Mouse (Mus musculus) stomach, postnatal 0 days (tissue): Measurements from ENCODE around the gene Dock7. TPM values are rescaled to one million over a fixed set of nuclear protein-coding genes. Genes with fewer than 3 reads are reported as not detected.
A peak's percentile ranks its signal among the peaks of the same experiment; 100 is the strongest.

Source experiments
- ATAC-seq: fragments of 200-750 bp; cut with Nextera tagmentation; 2 replicates; pipeline ENCODE4 v1.8.0; 2017; ENCODE audit not compliant: low FRiP score, low TSS enrichment
- DNase-seq: peaks from one replicate; pipeline ENCODE4 v3.0.0-alpha.2; 2016; ENCODE audit warnings: low spot score
- H3K27ac ChIP-seq: fragments of 300-500 bp; sonication (generic); replicated peaks from 2 replicates; pipeline ENCODE4 v1.5.1; 2014; ENCODE audit warnings: mild to moderate bottlenecking, control low read depth
- H3K27me3 ChIP-seq: fragments of 300-500 bp; sonication (generic); 2 replicates; pipeline ENCODE4 v1.6.1; 2014; ENCODE audit warnings: low read length; ENCODE audit not compliant: control insufficient read depth, insufficient read depth
- H3K36me3 ChIP-seq: fragments of 300-500 bp; sonication (generic); 2 replicates; pipeline ENCODE4 v1.6.1; 2014; ENCODE audit warnings: low read length, mixed read lengths; ENCODE audit not compliant: control insufficient read depth, insufficient read depth
- H3K4me1 ChIP-seq: fragments of 300-500 bp; sonication (generic); replicated peaks from 2 replicates; pipeline ENCODE4 v1.6.1; 2014; ENCODE audit warnings: antibody characterized with exemption; ENCODE audit not compliant: control insufficient read depth, insufficient read depth
- H3K4me2 ChIP-seq: fragments of 300-500 bp; sonication (generic); replicated peaks from 2 replicates; pipeline ENCODE4 v1.6.1; 2014; ENCODE audit warnings: low read depth, mild to moderate bottlenecking, control low read depth, moderate library complexity
- H3K4me3 ChIP-seq: fragments of 300-500 bp; sonication (generic); 2 replicates; pipeline ENCODE4 v1.5.1; 2014; ENCODE audit warnings: low read depth, low read length, control low read depth
- H3K9ac ChIP-seq: fragments of 300-500 bp; sonication (generic); 2 replicates; pipeline ENCODE4 v1.6.1; 2014; ENCODE audit warnings: mild to moderate bottlenecking, low read length, control low read depth, mixed read lengths
- H3K9me3 ChIP-seq: fragments of 300-500 bp; sonication (generic); 2 replicates; pipeline ENCODE4 v1.6.1; 2016; ENCODE audit warnings: low read length; ENCODE audit not compliant: control insufficient read depth
- CTCF ChIP-seq: IDR thresholded peaks from 2 replicates; pipeline ENCODE4 v1.5.1; 2016; ENCODE audit warnings: antibody characterized with exemption, low read depth, mild to moderate bottlenecking, moderate library complexity
- EP300 ChIP-seq: optimal IDR thresholded peaks from 2 replicates; pipeline ENCODE3; 2016; ENCODE audit warnings: antibody characterized with exemption
- WGBS: fragments of 180-500 bp; shearing (Covaris S2); extraction: QIAGEN DNeasy Blood & Tissue Kit; methylation state at CpG from one replicate; pipeline ENCODE4 v1.1.7; 2014; 5-methylcytosine and 5-hydroxymethylcytosine counted together
- polyA plus RNA-seq: library from polyadenylated mRNA; unstranded; fragments of >200 nt; fragmentation: Nextera tagmentation; extraction: Ambion mirVana; gene quantifications from 2 replicates; pipeline ENCODE4 v1.2.1, GENCODE M21; 2015

Gene Dock7
- polyA plus RNA-seq, 1 experiment from 2014 or later: 19.1 TPM

DNA sequence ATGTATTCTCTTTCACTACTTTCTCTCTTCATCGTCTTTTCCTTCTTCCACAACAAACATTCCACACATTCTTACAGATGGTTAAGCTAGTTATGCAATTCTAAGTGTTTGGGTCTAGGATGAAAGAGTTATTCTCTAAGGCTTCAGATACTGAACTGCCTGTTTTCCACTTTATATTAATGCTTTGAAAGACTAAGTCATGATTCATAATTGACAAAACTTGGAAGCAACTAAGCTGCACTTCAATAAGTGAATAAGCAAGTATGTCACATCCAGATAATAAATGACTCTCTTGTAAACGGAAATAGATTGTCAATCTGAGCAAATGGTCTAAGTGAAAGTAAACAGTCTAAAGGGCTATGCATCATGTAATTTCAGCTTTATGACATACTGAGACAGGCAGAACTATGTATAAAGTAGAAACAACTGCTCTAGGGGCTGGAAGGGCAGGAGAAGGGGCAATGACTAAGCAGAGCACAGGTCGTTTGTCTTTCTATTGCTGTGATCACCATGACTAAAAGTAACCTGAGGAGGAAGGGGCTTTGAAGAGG lies 29.5 kb downstream of the Dock7 start:
- H3K4me2 ChIP-seq: no peak overlapping the region
- H3K9ac ChIP-seq: no peak overlapping the region
- no peak for DNase-seq
- no peak overlapping the region for H3K4me3 ChIP-seq
- H3K27me3 ChIP-seq: no peaks in the 10 kb centered on the region
- no peak for TF ChIP-seq CTCF
- TF ChIP-seq EP300: no peak
- no peaks in the 10 kb centered on the region for H3K4me1 ChIP-seq
- H3K9me3 ChIP-seq: no peaks in the 10 kb centered on the region
- H3K27ac ChIP-seq: 0 out of 2 replicates have a peak overlapping the region, but pooled peaks have one; percentile 69
- peak; percentile 71 for ATAC-seq
- no peaks in the 10 kb centered on the region for H3K36me3 ChIP-seq
- WGBS: 11% methylated on average over 3 of the region's 3 CpGs

DNA sequence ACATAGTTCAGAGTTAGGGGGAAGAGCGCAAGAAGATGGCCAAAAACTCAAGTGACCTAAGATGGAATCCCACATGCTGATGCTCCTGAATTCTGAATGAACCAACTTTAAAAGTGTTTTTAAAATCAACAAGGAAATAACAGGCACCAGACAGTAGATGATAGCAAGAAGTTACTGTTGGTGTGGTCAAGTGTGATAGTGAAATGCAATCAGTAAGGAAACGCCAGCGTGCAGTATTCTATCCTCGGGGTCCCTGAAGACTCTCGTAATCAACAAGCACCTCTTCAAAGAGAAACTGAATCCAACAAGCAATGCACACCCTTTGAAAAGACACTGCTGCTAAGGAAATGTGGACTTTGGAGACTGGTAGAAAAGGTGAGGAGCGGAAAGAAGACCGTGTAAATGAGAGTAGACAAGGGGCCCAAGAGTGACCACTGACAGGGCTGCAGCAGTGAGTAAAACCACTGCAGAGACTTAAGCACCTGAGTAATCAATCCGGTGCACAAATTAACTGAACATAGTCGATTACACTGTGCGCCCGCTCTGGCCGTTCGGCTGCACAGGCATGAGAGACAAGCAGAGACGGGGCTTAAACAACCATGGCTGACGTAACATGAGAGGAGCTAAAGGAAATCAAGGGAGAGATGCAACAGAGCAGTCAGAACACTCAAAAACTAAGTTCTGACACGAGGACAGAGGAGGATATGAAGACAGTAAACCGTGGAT lies 32.8 kb downstream of the Dock7 start:
- 94% methylated on average over 17 of the region's 17 CpGs for WGBS
- ATAC-seq (no peak), DNase-seq (no peak)
- Histone ChIP-seq H3K27me3 (no peaks in the 10 kb centered on the region), H3K9ac (no peak overlapping the region), H3K36me3 (0 out of 2 replicates have a peak, but pooled peaks cover 4% of the 10 kb centered on the region), H3K4me1 (no peaks in the 10 kb centered on the region), H3K9me3 (no peaks in the 10 kb centered on the region), H3K27ac (no peak overlapping the region), H3K4me3 (no peak overlapping the region), H3K4me2 (no peak overlapping the region)
- TF ChIP-seq CTCF: no peak
- TF ChIP-seq EP300: no peak

DNA sequence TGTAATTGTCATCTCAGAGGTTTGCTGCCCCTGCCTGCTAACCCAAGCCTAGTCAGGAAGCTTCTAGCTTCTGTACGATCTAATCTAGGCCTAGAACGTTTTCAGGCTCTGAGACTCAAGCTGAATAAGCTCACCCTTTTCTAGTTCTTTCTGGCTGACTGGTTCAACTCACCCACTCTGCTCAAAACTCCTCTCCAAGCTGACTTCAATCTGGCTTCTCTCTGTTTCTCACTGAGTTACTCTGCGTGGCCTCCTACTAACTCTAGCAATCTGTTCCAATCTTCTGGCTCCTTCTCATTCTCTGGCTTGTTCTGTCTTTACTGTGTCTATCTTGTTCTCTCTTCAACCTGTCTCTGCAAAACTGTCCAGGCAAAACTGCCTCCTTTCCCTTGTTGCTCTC lies 36.9 kb downstream of the Dock7 start:
- Histone ChIP-seq H3K9me3 (no peaks in the 10 kb centered on the region), H3K4me2 (no peak overlapping the region), H3K9ac (no peak overlapping the region), H3K36me3 (peaks cover 8% of the 10 kb centered on the region; the same call in 1 of the 2 replicates), H3K4me3 (no peak overlapping the region), H3K27me3 (no peaks in the 10 kb centered on the region), H3K27ac (no peak overlapping the region), H3K4me1 (no peaks in the 10 kb centered on the region)
- ATAC-seq: no peak
- DNase-seq: no peak
- 90% methylated on average over 3 of the region's 3 CpGs for WGBS
- TF ChIP-seq CTCF (no peak), EP300 (no peak)

DNA sequence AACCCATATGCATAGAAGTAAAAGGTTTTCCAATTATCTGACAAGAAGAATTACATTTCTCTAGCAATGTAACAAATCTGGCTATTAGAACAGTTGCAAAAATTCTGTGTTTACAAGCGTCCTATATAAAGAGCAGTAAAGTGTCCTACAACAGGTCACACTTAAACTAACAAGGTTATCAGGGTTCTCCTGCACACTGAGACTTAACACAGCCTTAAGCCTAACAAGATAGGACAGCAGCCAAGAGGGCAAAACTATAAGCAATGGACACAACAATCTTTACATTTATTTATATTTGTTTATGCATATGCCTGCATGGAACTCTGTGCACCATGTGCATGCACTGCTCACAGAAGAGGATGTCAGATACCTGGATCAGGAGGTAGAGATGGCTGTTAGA lies 39.5 kb downstream of the Dock7 start:
- 83% methylated on average over 1 of the region's 1 CpGs for WGBS

DNA sequence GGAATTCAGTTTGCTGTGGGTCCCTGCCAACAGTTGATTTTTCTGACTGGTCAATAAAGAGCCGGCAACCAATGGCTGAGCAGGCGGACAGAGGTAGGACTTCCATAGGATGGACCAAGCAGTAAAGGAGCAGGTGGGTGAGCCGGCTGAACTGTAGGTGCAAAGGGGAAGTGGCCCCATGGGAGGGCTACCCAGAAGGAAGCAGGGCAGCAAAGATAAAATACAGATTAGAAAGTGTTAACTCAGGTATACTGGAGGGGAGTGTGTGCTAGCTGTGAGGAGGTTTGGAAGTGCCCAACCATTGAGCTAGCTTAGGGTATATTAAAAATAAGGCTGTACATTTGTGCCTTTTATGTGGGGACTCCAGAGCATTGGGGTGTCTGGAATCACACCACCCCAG lies 42.7 kb downstream of the Dock7 start:
- Histone ChIP-seq H3K9me3 (no peaks in the 10 kb centered on the region), H3K36me3 (peaks cover 15% of the 10 kb centered on the region; the same call in 1 of the 2 replicates), H3K27ac (no peak overlapping the region), H3K9ac (no peak overlapping the region), H3K27me3 (no peaks in the 10 kb centered on the region), H3K4me1 (no peaks in the 10 kb centered on the region), H3K4me3 (no peak overlapping the region), H3K4me2 (no peak overlapping the region)
- ATAC-seq: no peak
- 80% methylated on average over 3 of the region's 3 CpGs for WGBS
- TF ChIP-seq EP300 (no peak), CTCF (no peak)
- DNase-seq: no peak

More for the DNA sequence above, 39.5 kb downstream of the Dock7 start:
- H3K4me3 ChIP-seq: no peak overlapping the region
- no peak overlapping the region for H3K4me2 ChIP-seq
- H3K9ac ChIP-seq: no peak overlapping the region
- H3K4me1 ChIP-seq: no peaks in the 10 kb centered on the region
- H3K9me3 ChIP-seq: no peaks in the 10 kb centered on the region
- no peaks in the 10 kb centered on the region for H3K27me3 ChIP-seq
- peaks cover 11% of the 10 kb centered on the region; the same call in 1 of the 2 replicates for H3K36me3 ChIP-seq
- no peak overlapping the region for H3K27ac ChIP-seq
- ATAC-seq (no peak), DNase-seq (no peak)
- TF ChIP-seq CTCF (no peak), EP300 (no peak)

DNA sequence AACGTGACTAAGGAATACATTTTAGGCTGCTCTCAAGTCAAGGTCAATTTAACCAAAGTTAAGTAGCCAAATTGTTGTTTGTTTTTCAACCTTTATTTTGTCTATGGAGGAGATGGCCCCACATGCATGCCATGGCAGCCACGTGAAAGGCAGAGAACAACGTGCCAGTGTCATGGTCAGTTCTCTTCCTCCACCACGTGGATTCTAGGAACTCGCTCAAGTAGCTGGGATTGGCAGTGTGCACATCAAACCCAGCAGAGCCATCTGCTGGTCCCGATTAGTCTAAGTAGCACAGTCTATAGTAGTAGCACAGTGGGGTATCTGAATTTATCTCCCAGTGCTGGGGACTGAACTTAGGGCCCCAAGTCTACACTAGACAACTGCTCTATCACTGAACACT lies 51.9 kb downstream of the Dock7 start:
- ATAC-seq: no peak
- H3K36me3 ChIP-seq: peaks cover 6% of the 10 kb centered on the region
- H3K4me3 ChIP-seq: no peak overlapping the region
- H3K4me1 ChIP-seq: no peaks in the 10 kb centered on the region
- no peaks in the 10 kb centered on the region for H3K9me3 ChIP-seq
- no peak for DNase-seq
- no peaks in the 10 kb centered on the region for H3K27me3 ChIP-seq
- H3K27ac ChIP-seq: no peak overlapping the region
- TF ChIP-seq CTCF (no peak), EP300 (no peak)
- no peak overlapping the region for H3K4me2 ChIP-seq
- no peak overlapping the region for H3K9ac ChIP-seq
- 84% methylated on average over 6 of the region's 6 CpGs for WGBS
